Mouse (Mus musculus): Measurements from ENCODE around the gene Akap11.

GRCm38 (mm10) chr14:78533701-78534100, 2.9 kb downstream of the Akap11 start:
- TF ChIP-seq CTCF (conservative IDR thresholded peaks at IDR 0.05; ENCODE audit: low read length) = no peak
- no peak for TF ChIP-seq NANOG (IDR thresholded peaks at IDR 0.05; ENCODE audit: borderline replicate concordance, low read length)
- no peak for TF ChIP-seq POU5F1 (IDR thresholded peaks at IDR 0.05; ENCODE audit: borderline replicate concordance, low read length)

All from E14TG2a.4 (cell line).